Mouse (Mus musculus) liver, adult 2 months (tissue): ENCODE measurements around the gene Gm21972. TPM values are rescaled to one million over a fixed set of nuclear protein-coding genes. Genes with fewer than 3 reads are reported as not detected.

Experiments
- DNase-seq: peaks from one replicate; pipeline ENCODE4 v3.0.0-alpha.2; 2011; ENCODE audit warnings: low read depth, low spot score; ENCODE audit errors: extremely low read depth
- H3K27ac ChIP-seq: fragments of 200-500 bp; replicated peaks from 2 replicates; pipeline ENCODE4 v1.5.1; 2012; ENCODE audit warnings: low read depth, mild to moderate bottlenecking, control low read depth, inconsistent platforms, low read length; ENCODE audit not compliant: insufficient read depth
- H3K27me3 ChIP-seq: fragments of 200-500 bp; 2 replicates; pipeline ENCODE4 v1.6.1; 2012; ENCODE audit warnings: mild to moderate bottlenecking, moderate library complexity, low read length, inconsistent platforms; ENCODE audit not compliant: control insufficient read depth, insufficient read depth
- H3K36me3 ChIP-seq: fragments of 200-500 bp; 2 replicates; pipeline ENCODE4 v1.6.1; 2012; ENCODE audit warnings: low read length, inconsistent platforms; ENCODE audit not compliant: control insufficient read depth, insufficient read depth
- H3K4me1 ChIP-seq: fragments of 200-500 bp; 2 replicates; pipeline ENCODE4 v1.6.1; 2011; ENCODE audit warnings: low read length; ENCODE audit not compliant: control insufficient read depth, insufficient read depth
- H3K4me3 ChIP-seq: fragments of 200-500 bp; 2 replicates; pipeline ENCODE4 v1.5.1; 2011; ENCODE audit warnings: low read depth, mild to moderate bottlenecking, control low read depth, low read length, moderate library complexity; ENCODE audit not compliant: insufficient read depth
- H3K79me2 ChIP-seq: fragments of 200-500 bp; 2 replicates; pipeline ENCODE4 v1.6.1; 2012; ENCODE audit warnings: inconsistent platforms, mild to moderate bottlenecking, low read length, moderate library complexity; ENCODE audit not compliant: control insufficient read depth, insufficient read depth
- H3K9ac ChIP-seq: fragments of 200-500 bp; 2 replicates; pipeline ENCODE4 v1.6.1; 2012; ENCODE audit warnings: low read depth, mild to moderate bottlenecking, control low read depth, inconsistent platforms, low read length
- CTCF ChIP-seq: fragments of 200-500 bp; IDR thresholded peaks from 2 replicates; pipeline ENCODE4 v1.5.1; 2011; ENCODE audit warnings: low read depth, low read length, control low read depth
- POLR2A ChIP-seq: fragments of 200-500 bp; IDR thresholded peaks from 2 replicates; pipeline ENCODE4 v1.6.1; 2011; ENCODE audit warnings: low read length, control low read depth; ENCODE audit not compliant: insufficient read depth; ENCODE audit errors: extremely low read depth
- WGBS: fragments of 180-500 bp; shearing (Covaris S2); methylation state at CpG from one replicate; pipeline ENCODE4 v1.1.7; 2018; 5-methylcytosine and 5-hydroxymethylcytosine counted together
- polyA plus RNA-seq: library from polyadenylated mRNA; depleted of rRNA; stranded (reverse); fragments of >200 nt; gene quantifications from 2 replicates; pipeline ENCODE4 v1.2.3, GENCODE M21; 2012
- total RNA-seq: library from RNA; depleted of rRNA; stranded (reverse); fragments of >200 nt; gene quantifications from 2 replicates; pipeline ENCODE4 v1.2.3, GENCODE M21; 2014

Gm21972 gene
- total and polyA plus RNA-seq, 2 experiments = not detected

DNA sequence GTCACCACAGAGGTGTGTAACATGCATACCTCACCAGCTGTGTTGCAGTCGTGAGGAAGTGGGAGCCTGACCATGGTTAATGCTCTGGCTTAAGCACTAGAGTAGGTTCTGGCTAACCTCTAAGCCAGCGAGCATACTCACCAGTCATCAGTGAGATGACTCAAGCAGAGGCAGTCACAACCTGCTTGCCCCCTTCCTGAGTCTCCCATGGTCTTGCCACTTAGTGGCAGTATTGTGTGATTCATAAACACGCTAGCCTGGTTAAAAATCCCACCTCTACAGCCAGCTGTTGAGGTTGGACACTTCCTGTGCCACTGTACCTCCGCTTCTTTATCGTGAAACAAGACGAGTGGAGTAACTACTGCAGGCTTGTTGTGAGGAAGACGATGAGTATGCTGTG is 53.3 kb downstream of the Gm21972 start:
- H3K36me3 ChIP-seq = no peaks in the 10 kb centered on the region
- H3K9ac ChIP-seq = no peak overlapping the region
- no peaks in the 10 kb centered on the region for H3K27me3 ChIP-seq
- H3K27ac ChIP-seq = no peak overlapping the region
- no peaks in the 10 kb centered on the region for H3K79me2 ChIP-seq
- TF ChIP-seq CTCF = no peak
- no peak for TF ChIP-seq POLR2A
- DNase-seq = no peak
- WGBS = 88% methylated on average over 7 of the region's 7 CpGs
- H3K4me3 ChIP-seq = no peak overlapping the region
- H3K4me1 ChIP-seq = no peaks in the 10 kb centered on the region

DNA sequence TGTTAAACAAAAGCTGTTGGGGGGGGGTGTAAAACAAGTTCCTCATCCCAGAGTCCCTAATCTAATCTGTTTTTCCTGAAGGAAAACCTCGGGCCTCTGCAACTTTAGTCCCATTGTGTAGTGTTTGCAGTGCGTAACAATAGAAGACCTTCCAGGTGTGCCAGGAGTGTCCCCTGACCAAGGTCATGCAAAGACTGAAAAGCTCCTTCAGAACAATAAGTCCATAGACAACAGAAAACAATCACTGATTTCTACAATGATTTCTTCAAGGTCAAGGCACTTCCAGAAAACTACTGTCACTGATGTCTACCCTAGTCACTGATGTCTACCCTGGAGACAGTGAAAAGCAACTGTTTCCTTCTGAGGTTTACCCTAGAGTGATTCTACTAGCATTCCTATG is 54.4 kb downstream of the Gm21972 start:
- Histone ChIP-seq H3K27ac (no peak overlapping the region), H3K4me3 (no peak overlapping the region), H3K36me3 (no peaks in the 10 kb centered on the region), H3K9ac (no peak overlapping the region), H3K79me2 (no peaks in the 10 kb centered on the region), H3K4me1 (no peaks in the 10 kb centered on the region), H3K27me3 (no peaks in the 10 kb centered on the region)
- 59% methylated on average over 2 of the region's 2 CpGs for WGBS
- no peak for DNase-seq
- no peak for TF ChIP-seq CTCF
- no peak for TF ChIP-seq POLR2A

DNA sequence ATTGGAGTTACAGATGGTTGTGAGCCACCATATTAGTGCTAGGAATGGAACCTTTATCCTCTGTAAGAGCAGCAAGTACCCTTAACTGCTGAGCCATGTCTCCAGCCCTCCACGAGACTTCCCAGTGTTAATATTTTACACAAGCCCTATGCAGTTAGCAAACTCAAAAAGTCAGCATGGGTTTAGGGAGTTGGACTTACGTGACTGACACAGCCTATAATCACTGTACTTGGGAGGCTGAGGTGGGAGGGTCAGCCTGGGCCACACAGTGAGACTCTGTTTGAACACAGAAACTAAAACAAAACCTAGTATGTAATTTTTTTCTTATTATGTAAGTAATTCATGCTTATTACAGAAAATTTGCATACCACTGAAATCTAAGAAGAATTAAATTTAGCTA is 54.8 kb downstream of the Gm21972 start:
- Histone ChIP-seq H3K79me2 (no peaks in the 10 kb centered on the region), H3K4me1 (no peaks in the 10 kb centered on the region), H3K27me3 (no peaks in the 10 kb centered on the region), H3K9ac (no peak overlapping the region), H3K36me3 (no peaks in the 10 kb centered on the region), H3K27ac (no peak overlapping the region), H3K4me3 (no peak overlapping the region)
- 97% methylated on average over 2 of the region's 2 CpGs for WGBS
- DNase-seq = no peak
- TF ChIP-seq POLR2A (no peak), CTCF (no peak)

DNA sequence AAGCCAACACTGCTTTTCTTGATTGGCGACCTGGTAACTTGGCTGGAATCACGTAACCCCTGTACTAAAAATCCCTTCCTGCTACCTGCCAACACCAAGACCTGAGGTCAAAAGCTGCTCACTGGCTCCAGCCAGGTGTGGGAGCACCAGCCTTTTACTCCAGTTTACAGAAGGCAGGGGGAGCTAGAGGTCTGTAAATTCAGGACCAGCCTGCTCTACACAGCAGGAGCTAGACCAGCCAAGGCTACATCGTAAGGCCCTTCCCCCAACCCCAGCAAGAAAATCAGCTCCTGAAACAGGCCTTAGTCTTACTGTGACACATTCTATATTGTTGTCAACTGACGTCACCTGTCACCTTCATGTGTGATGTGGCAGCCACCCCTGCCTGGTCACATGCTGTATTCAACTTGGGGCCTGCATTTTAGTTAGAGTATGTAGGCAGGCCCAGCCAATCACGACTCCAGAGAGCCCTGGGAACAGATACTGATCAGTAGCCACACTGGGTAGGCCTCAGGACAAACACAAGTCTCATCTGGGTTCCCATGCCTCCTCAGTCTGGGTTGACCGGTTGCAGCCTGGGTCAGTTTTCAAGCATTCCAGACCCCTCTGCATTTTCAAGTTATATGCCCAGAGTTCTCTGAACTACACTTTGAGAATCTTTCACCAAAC is 55.7 kb downstream of the Gm21972 start:
- WGBS = 81% methylated on average over 6 of the region's 6 CpGs

GRCm38 (mm10) chr1:86190843-86191242 is 57.4 kb downstream of the Gm21972 start:
- WGBS = 84% methylated on average over 6 of the region's 6 CpGs
- no peak for TF ChIP-seq POLR2A
- no peak for TF ChIP-seq CTCF
- Histone ChIP-seq H3K36me3 (0 out of 2 replicates have a peak, but pooled peaks cover 2% of the 10 kb centered on the region), H3K79me2 (no peaks in the 10 kb centered on the region), H3K4me1 (no peaks in the 10 kb centered on the region), H3K4me3 (no peak overlapping the region), H3K9ac (no peak overlapping the region), H3K27ac (no peak overlapping the region), H3K27me3 (no peaks in the 10 kb centered on the region)
- no peak for DNase-seq

More for the DNA sequence above, 55.7 kb downstream of the Gm21972 start:
- TF ChIP-seq CTCF = peak; percentile 19; the same call in 1 of the 2 replicates
- no peak for TF ChIP-seq POLR2A
- no peaks in the 10 kb centered on the region for H3K27me3 ChIP-seq
- H3K4me1 ChIP-seq = no peaks in the 10 kb centered on the region
- DNase-seq = no peak
- no peak overlapping the region for H3K4me3 ChIP-seq
- H3K27ac ChIP-seq = no peak overlapping the region
- no peak overlapping the region for H3K9ac ChIP-seq
- no peaks in the 10 kb centered on the region for H3K79me2 ChIP-seq
- H3K36me3 ChIP-seq = no peaks in the 10 kb centered on the region

DNA sequence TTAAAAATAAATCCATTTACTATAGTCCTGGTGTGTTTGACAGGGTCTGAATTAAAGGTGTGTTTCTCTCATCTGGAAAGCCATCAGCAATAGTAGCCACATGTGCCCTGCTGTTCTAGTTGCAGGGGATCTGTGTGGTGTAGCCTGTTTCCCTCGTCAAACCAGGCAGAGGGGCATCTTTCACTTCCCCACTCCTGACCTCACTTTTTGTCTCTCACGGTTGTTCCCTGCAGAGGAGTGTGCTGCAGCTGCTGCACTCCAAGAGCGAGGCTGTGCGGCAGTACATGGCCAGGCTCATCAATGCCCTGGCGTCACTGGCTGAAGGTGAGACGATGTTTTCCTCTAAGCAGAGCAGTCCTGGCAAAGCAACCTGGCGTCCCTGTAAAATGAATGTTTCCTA is 60.6 kb downstream of the Gm21972 start:
- DNase-seq = no peak
- H3K27me3 ChIP-seq = no peaks in the 10 kb centered on the region
- H3K27ac ChIP-seq = no peak overlapping the region
- H3K36me3 ChIP-seq = peaks cover 4% of the 10 kb centered on the region; the same call in 1 of the 2 replicates
- H3K4me1 ChIP-seq = no peaks in the 10 kb centered on the region
- H3K79me2 ChIP-seq = no peaks in the 10 kb centered on the region
- H3K9ac ChIP-seq = no peak overlapping the region
- no peak overlapping the region for H3K4me3 ChIP-seq
- WGBS = 87% methylated on average over 7 of the region's 7 CpGs
- no peak for TF ChIP-seq CTCF
- TF ChIP-seq POLR2A = no peak
